Mouse (Mus musculus): Measurements from ENCODE around the gene Tmem11. TPM values are rescaled to one million over a fixed set of nuclear protein-coding genes. Genes with fewer than 3 reads are reported as not detected.
A peak's percentile ranks its signal among the peaks of the same experiment; 100 is the strongest.
"Not testable (repeated sequence)": the region's sequence is repeated elsewhere in the genome, so short reads cannot be mapped to it uniquely, and the experiment has no call there.

The Tmem11 gene
- total and polyA plus RNA-seq, 2 experiments, result 19.8 to 67.8 TPM

DNA sequence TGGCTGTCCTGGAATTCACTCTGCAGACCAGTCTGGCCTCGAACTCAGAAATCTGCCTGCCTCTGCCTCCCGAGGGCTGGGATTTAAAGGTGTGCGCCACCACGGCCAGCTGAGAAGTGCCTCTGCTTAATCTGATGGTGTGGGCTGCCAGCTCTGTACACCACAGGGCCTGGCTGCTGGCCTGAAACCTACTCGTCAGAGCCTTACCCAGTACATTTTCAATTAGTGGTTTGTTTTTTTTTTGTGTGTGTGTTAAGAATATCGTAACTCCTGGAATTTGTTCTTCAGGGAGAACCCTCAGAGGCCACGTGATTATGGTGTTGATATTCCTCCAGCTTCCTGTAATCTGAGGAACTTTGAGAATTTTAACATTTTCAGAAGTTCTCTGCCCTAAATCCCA lies 22.9 kb upstream of the Tmem11 start:
- Histone ChIP-seq H3K36me3 (ENCODE audit: control insufficient read depth, insufficient read depth, low read length) (peaks cover 3% of the 10 kb centered on the region; the same call in 1 of the 2 replicates), H3K9ac (ENCODE audit: low read depth, low read length) (no peak overlapping the region), H3K79me2 (ENCODE audit: control insufficient read depth, insufficient read depth, low read length) (no peaks in the 10 kb centered on the region), H3K27me3 (ENCODE audit: control insufficient read depth, insufficient read depth, low read length) (no peaks in the 10 kb centered on the region), H3K4me1 (ENCODE audit: control insufficient read depth, insufficient read depth, low read length) (peaks cover 10% of the 10 kb centered on the region; the same call in 1 of the 2 replicates), H3K27ac (replicated peaks; ENCODE audit: insufficient read depth, low read depth, low read length) (no peak overlapping the region), H3K4me3 (ENCODE audit: insufficient read depth, low read depth, low read length) (no peak overlapping the region)
- no peak for DNase-seq (ENCODE audit: extremely low read depth, low read depth, low spot score)
- 62% methylated on average over 7 of the region's 7 CpGs for WGBS
- TF ChIP-seq POLR2A (IDR thresholded peaks at IDR 0.05; ENCODE audit: extremely low read depth, insufficient read depth, low read length) (no peak), CTCF (IDR thresholded peaks at IDR 0.05; ENCODE audit: low read depth, low read length) (no peak)

DNA sequence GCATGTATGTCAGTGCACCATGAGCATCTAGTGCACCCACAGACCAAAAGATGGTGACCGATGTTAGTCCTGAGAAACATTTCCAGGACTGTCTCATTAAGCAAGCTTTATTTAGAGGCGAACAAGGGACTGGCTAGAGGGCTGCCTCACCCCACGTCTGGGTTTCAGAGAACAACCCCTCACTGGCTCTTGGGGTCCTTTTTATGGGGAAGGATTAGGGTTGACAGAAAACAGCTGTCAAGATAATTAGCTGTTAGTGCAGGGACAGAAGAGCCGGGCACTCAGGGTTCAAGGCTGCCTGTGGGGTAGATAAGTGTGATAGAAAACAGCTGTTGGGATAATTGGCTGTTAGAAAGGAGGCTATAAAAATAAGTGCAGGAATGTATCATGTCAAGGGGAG lies 16.8 kb upstream of the Tmem11 start:
- no peak overlapping the region for H3K9ac ChIP-seq (ENCODE audit: low read depth, low read length)
- no peaks in the 10 kb centered on the region for H3K36me3 ChIP-seq (ENCODE audit: control insufficient read depth, insufficient read depth, low read length)
- TF ChIP-seq POLR2A (IDR thresholded peaks at IDR 0.05; ENCODE audit: extremely low read depth, insufficient read depth, low read length) (no peak), CTCF (IDR thresholded peaks at IDR 0.05; ENCODE audit: low read depth, low read length) (no peak)
- H3K79me2 ChIP-seq (ENCODE audit: control insufficient read depth, insufficient read depth, low read length), result no peaks in the 10 kb centered on the region
- no peak overlapping the region for H3K4me3 ChIP-seq (ENCODE audit: insufficient read depth, low read depth, low read length)
- WGBS, result 66% methylated on average over 4 of the region's 4 CpGs
- DNase-seq (ENCODE audit: extremely low read depth, low read depth, low spot score), result peak; percentile 35
- no peaks in the 10 kb centered on the region for H3K27me3 ChIP-seq (ENCODE audit: control insufficient read depth, insufficient read depth, low read length)
- H3K4me1 ChIP-seq (ENCODE audit: control insufficient read depth, insufficient read depth, low read length), result no peaks in the 10 kb centered on the region
- no peak overlapping the region for H3K27ac ChIP-seq (replicated peaks; ENCODE audit: insufficient read depth, low read depth, low read length)

DNA sequence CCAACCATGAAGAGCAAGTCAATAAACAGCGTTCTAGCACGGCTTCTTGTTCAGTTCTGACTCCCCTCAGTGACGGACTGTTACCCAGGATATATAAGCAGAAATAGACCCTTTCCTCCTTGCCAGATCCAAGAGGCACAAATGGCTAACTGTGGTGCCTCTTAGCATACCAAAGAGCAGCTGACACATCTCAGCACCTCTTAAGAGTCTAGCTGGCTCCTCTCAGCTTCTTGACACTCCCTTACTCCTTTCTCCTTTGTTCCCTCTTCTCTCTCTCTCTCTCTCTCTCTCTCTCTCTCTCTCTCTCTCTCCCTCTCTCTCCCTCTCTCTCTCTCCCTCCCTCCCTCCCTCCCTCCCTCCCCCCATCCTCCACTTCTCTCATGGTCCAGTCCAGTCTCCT lies 11.7 kb upstream of the Tmem11 start:
- 81% methylated on average over 3 of the region's 3 CpGs for WGBS
- no peaks in the 10 kb centered on the region for H3K4me1 ChIP-seq (ENCODE audit: control insufficient read depth, insufficient read depth, low read length)
- H3K9ac ChIP-seq (ENCODE audit: low read depth, low read length), result no peak overlapping the region
- no peaks in the 10 kb centered on the region for H3K36me3 ChIP-seq (ENCODE audit: control insufficient read depth, insufficient read depth, low read length)
- DNase-seq (ENCODE audit: extremely low read depth, low read depth, low spot score), result no peak
- TF ChIP-seq POLR2A (IDR thresholded peaks at IDR 0.05; ENCODE audit: extremely low read depth, insufficient read depth, low read length) (no peak), CTCF (IDR thresholded peaks at IDR 0.05; ENCODE audit: low read depth, low read length) (no peak)
- H3K27ac ChIP-seq (replicated peaks; ENCODE audit: insufficient read depth, low read depth, low read length), result no peak overlapping the region
- no peaks in the 10 kb centered on the region for H3K79me2 ChIP-seq (ENCODE audit: control insufficient read depth, insufficient read depth, low read length)
- no peak overlapping the region for H3K4me3 ChIP-seq (ENCODE audit: insufficient read depth, low read depth, low read length)
- no peaks in the 10 kb centered on the region for H3K27me3 ChIP-seq (ENCODE audit: control insufficient read depth, insufficient read depth, low read length)

DNA sequence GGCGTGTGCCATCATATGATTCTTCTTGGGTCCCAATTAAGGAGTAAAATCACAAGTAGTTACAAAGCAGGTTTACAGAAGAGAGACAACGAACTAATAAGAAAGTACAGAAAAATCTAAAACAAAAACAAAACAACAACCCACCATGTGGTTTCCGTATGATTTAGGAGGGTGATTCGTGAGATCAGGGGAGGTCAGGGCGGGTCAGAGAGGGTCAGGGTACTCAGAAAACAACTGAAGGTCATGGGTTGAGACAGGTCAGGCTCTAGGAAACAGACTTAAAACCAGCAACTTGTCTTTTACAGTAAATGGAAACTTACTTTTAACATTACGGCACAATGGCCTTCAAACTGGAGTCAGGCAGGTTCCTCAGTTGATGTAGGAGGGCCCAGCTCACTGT lies 11.2 kb upstream of the Tmem11 start:
- H3K4me3 ChIP-seq (ENCODE audit: insufficient read depth, low read depth, low read length), result no peak overlapping the region
- H3K79me2 ChIP-seq (ENCODE audit: control insufficient read depth, insufficient read depth, low read length), result no peaks in the 10 kb centered on the region
- WGBS, result 65% methylated on average over 6 of the region's 6 CpGs
- no peaks in the 10 kb centered on the region for H3K4me1 ChIP-seq (ENCODE audit: control insufficient read depth, insufficient read depth, low read length)
- no peaks in the 10 kb centered on the region for H3K36me3 ChIP-seq (ENCODE audit: control insufficient read depth, insufficient read depth, low read length)
- no peak overlapping the region for H3K27ac ChIP-seq (replicated peaks; ENCODE audit: insufficient read depth, low read depth, low read length)
- H3K9ac ChIP-seq (ENCODE audit: low read depth, low read length), result no peak overlapping the region
- no peaks in the 10 kb centered on the region for H3K27me3 ChIP-seq (ENCODE audit: control insufficient read depth, insufficient read depth, low read length)
- no peak for TF ChIP-seq POLR2A (IDR thresholded peaks at IDR 0.05; ENCODE audit: extremely low read depth, insufficient read depth, low read length)
- TF ChIP-seq CTCF (IDR thresholded peaks at IDR 0.05; ENCODE audit: low read depth, low read length), result no peak
- DNase-seq (ENCODE audit: extremely low read depth, low read depth, low spot score), result no peak

DNA sequence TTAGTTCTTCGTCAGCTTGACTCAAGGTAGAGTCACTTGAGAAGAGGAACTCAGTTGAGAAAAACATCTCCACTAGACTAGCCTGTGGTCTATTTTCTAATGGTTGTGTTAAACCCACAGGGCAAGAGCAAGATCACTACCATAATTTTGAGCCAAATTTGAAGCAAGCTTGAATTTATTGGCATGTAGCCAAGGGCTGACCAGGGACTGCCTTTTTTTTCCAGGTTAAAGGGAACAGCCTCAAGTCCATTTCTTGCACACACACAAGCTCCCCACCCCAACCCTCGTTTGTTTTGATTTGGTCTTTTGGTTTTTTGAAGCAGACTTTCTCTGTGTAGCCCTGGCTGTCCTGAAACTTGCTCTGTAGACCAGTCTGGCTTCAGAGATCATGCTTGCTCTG lies 10.8 kb upstream of the Tmem11 start:
- no peaks in the 10 kb centered on the region for H3K79me2 ChIP-seq (ENCODE audit: control insufficient read depth, insufficient read depth, low read length)
- no peaks in the 10 kb centered on the region for H3K36me3 ChIP-seq (ENCODE audit: control insufficient read depth, insufficient read depth, low read length)
- no peaks in the 10 kb centered on the region for H3K4me1 ChIP-seq (ENCODE audit: control insufficient read depth, insufficient read depth, low read length)
- peak; percentile 32 for DNase-seq (ENCODE audit: extremely low read depth, low read depth, low spot score)
- H3K27me3 ChIP-seq (ENCODE audit: control insufficient read depth, insufficient read depth, low read length), result no peaks in the 10 kb centered on the region
- 52% methylated on average over 2 of the region's 2 CpGs for WGBS
- TF ChIP-seq CTCF (IDR thresholded peaks at IDR 0.05; ENCODE audit: low read depth, low read length) (no peak), POLR2A (IDR thresholded peaks at IDR 0.05; ENCODE audit: extremely low read depth, insufficient read depth, low read length) (no peak)
- no peak overlapping the region for H3K27ac ChIP-seq (replicated peaks; ENCODE audit: insufficient read depth, low read depth, low read length)
- H3K9ac ChIP-seq (ENCODE audit: low read depth, low read length), result no peak overlapping the region
- no peak overlapping the region for H3K4me3 ChIP-seq (ENCODE audit: insufficient read depth, low read depth, low read length)

DNA sequence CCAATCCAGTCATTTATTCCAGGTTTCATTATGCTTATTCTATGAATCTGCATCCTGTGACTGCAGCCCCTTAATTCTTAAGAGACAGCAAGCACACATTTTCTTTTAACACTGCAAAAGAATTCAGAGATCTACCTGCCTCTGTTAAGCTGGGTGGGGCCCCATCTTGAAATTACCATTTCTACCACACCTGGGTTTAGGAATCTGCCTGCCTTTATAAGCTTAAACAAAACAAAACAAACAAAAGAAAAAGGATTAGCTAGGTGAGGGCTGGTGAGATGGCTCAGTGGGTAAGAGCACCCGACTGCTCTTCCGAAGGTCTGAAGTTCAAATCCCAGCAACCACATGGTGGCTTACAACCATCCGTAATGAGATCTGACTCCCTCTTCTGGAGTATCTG lies 7.9 kb upstream of the Tmem11 start:
- H3K4me3 ChIP-seq (ENCODE audit: insufficient read depth, low read depth, low read length); H3K79me2 ChIP-seq (ENCODE audit: control insufficient read depth, insufficient read depth, low read length); H3K9ac ChIP-seq (ENCODE audit: low read depth, low read length); H3K36me3 ChIP-seq (ENCODE audit: control insufficient read depth, insufficient read depth, low read length); DNase-seq (ENCODE audit: extremely low read depth, low read depth, low spot score); H3K27ac ChIP-seq (replicated peaks; ENCODE audit: insufficient read depth, low read depth, low read length); H3K4me1 ChIP-seq (ENCODE audit: control insufficient read depth, insufficient read depth, low read length); H3K27me3 ChIP-seq (ENCODE audit: control insufficient read depth, insufficient read depth, low read length): not testable (repeated sequence)
- 94% methylated on average over 3 of the region's 3 CpGs for WGBS

All from liver, adult 2 months (tissue).